Mouse (Mus musculus) cerebellum, adult 2 months (tissue): ENCODE data around the gene Atp5b. TPM values are rescaled to one million over a fixed set of nuclear protein-coding genes. Genes with fewer than 3 reads are reported as not detected.

Source experiments
- DNase-seq, 2 experiments: peaks; one replicate each; pipeline ENCODE4 v3.0.0; 2021
- H3K27ac ChIP-seq: fragments of 200-500 bp; 2 replicates; pipeline ENCODE4 v1.5.1; 2012; ENCODE audit warnings: low read length, control low read depth, inconsistent platforms; ENCODE audit not compliant: insufficient read depth
- H3K27me3 ChIP-seq: fragments of 200-500 bp; 2 replicates; pipeline ENCODE4 v1.6.1; 2012; ENCODE audit warnings: inconsistent platforms, mild to moderate bottlenecking, low read length, moderate library complexity; ENCODE audit not compliant: control insufficient read depth, insufficient read depth
- H3K4me1 ChIP-seq: fragments of 200-500 bp; 2 replicates; pipeline ENCODE4 v1.6.1; 2011; ENCODE audit warnings: low read length; ENCODE audit not compliant: control insufficient read depth, insufficient read depth
- H3K4me3 ChIP-seq: fragments of 200-500 bp; replicated peaks from 2 replicates; pipeline ENCODE3; 2011; ENCODE audit warnings: mild to moderate bottlenecking, low read depth, low read length, control low read depth; ENCODE audit not compliant: insufficient read depth
- CTCF ChIP-seq: fragments of 200-500 bp; IDR thresholded peaks from 2 replicates; pipeline ENCODE4 v1.5.1; 2011; ENCODE audit warnings: low read depth, mild to moderate bottlenecking, control low read depth, low read length, moderate library complexity, borderline replicate concordance; ENCODE audit not compliant: insufficient read depth
- POLR2A ChIP-seq: fragments of 200-500 bp; IDR thresholded peaks from 2 replicates; pipeline ENCODE4 v1.6.1; 2011; ENCODE audit warnings: low read length, control low read depth, borderline replicate concordance; ENCODE audit not compliant: insufficient read depth
- WGBS: fragments of 180-500 bp; shearing (Covaris S2); methylation state at CpG from one replicate; pipeline ENCODE4 v1.1.7; 2018; 5-methylcytosine and 5-hydroxymethylcytosine counted together
- polyA plus RNA-seq: library from polyadenylated mRNA; depleted of rRNA; stranded (reverse); fragments of >200 nt; gene quantifications from 2 replicates; pipeline ENCODE4 v1.2.3, GENCODE M21; 2012

The Atp5b gene
- polyA plus RNA-seq, 1 experiment: 2,153 TPM

GRCm38 (mm10) chr10:128090651-128091563 lies 7.8 kb downstream of the Atp5b start:
- peak; percentile 90 to 92 for DNase-seq
- WGBS: 6% methylated on average over 14 of the region's 14 CpGs
- Histone ChIP-seq H3K4me3 (peak overlapping the region; percentile 88), H3K4me1 (peaks cover 17% of the 10 kb centered on the region), H3K27me3 (no peaks in the 10 kb centered on the region), H3K27ac (no peak overlapping the region; the same call in 1 of the 2 replicates)
- TF ChIP-seq CTCF (peak; percentile 77), POLR2A (no peak)

GRCm38 (mm10) chr10:128091564-128092505 lies 8.8 kb downstream of the Atp5b start, which contains the start of gene Baz2a:
Gene Baz2a (plus strand): TSS chr10:128091577.
- peaks cover 10% of the 10 kb centered on the region for H3K4me1 ChIP-seq
- DNase-seq: peak; percentile 68 to 70
- 1% methylated on average over 20 of the region's 20 CpGs for WGBS

GRCm38 (mm10) chr10:128092506-128093495 lies 9.7 kb downstream of the Atp5b start:
- Histone ChIP-seq H3K4me3 (peak overlapping the region; percentile 88), H3K27me3 (no peaks in the 10 kb centered on the region), H3K4me1 (peaks cover 8% of the 10 kb centered on the region), H3K27ac (peak overlapping the region; percentile 90)
- peak; percentile 79 to 86 for DNase-seq
- 1% methylated on average over 77 of the region's 88 CpGs for WGBS
- TF ChIP-seq CTCF: peak; percentile 27; the same call in 1 of the 2 replicates
- TF ChIP-seq POLR2A: 0 out of 2 replicates have a peak, but pooled peaks have one; percentile 22

More at GRCm38 (mm10) chr10:128091564-128092505, 8.8 kb downstream of the Atp5b start, which contains the start of gene Baz2a:
- H3K27ac ChIP-seq: peak within 1 kb of the TSS; percentile 32
- H3K27me3 ChIP-seq: no peaks in the 10 kb centered on the region
- H3K4me3 ChIP-seq: peak within 1 kb of the TSS; percentile 88
- peak; percentile 48; the same call in 1 of the 2 replicates for TF ChIP-seq POLR2A
- TF ChIP-seq CTCF: no peak

GRCm38 (mm10) chr10:128093496-128094294 lies 10.6 kb downstream of the Atp5b start:
- WGBS: 6% methylated on average over 13 of the region's 13 CpGs
- Histone ChIP-seq H3K27me3 (no peaks in the 10 kb centered on the region), H3K4me3 (peak overlapping the region; percentile 88), H3K4me1 (peaks cover 7% of the 10 kb centered on the region), H3K27ac (peak overlapping the region; percentile 90; the same call in 1 of the 2 replicates)
- peak; percentile 57 to 61 for DNase-seq
- TF ChIP-seq POLR2A: no peak
- no peak for TF ChIP-seq CTCF

GRCm38 (mm10) chr10:128094340-128094968 lies 11.4 kb downstream of the Atp5b start:
- peak overlapping the region; percentile 88 for H3K4me3 ChIP-seq
- no peaks in the 10 kb centered on the region for H3K27me3 ChIP-seq
- DNase-seq: peak; percentile 68 to 78
- WGBS: 9% methylated on average over 19 of the region's 19 CpGs
- TF ChIP-seq CTCF: no peak
- no peak for TF ChIP-seq POLR2A
- peaks cover 7% of the 10 kb centered on the region for H3K4me1 ChIP-seq
- H3K27ac ChIP-seq: 0 out of 2 replicates have a peak overlapping the region, but pooled peaks have one; percentile 11

GRCm38 (mm10) chr10:128095003-128095636 lies 12.0 kb downstream of the Atp5b start:
- H3K4me1 ChIP-seq: peaks cover 7% of the 10 kb centered on the region
- WGBS: 54% methylated on average over 9 of the region's 9 CpGs
- no peak for DNase-seq
- TF ChIP-seq CTCF (no peak), POLR2A (no peak)
- H3K27me3 ChIP-seq: no peaks in the 10 kb centered on the region
- H3K27ac ChIP-seq: no peak overlapping the region
- H3K4me3 ChIP-seq: no peak overlapping the region
